18 mouse cellular contexts compared by ENCODE assay signal in genomic region chr9:76562794-76563193, GRCm38 (mm10). TPM values are rescaled to one million over a fixed set of nuclear protein-coding genes. Genes with fewer than 3 reads are reported as not detected.
DNase-seq lines count a peak whose midpoint lies in the region; ATAC-seq and TF ChIP-seq lines count a peak whose summit lies in the region.
"Had no signal": no experiment of that assay in that cellular context is flagged by ENCODE, and none has a peak within 500 bp of the region (broad histone marks: within the 10 kb centered on the region; RNA-seq: fewer than 3 reads in every experiment).

No protein-coding gene starts in this region.

- H3K27me3 ChIP-seq in midbrain, embryonic 15.5 days (replicated peaks), result no peaks in the 10 kb centered on the region
- no peaks in the 10 kb centered on the region; the same call in 1 of the 2 replicates for H3K27me3 ChIP-seq in midbrain, embryonic 11.5 days (ENCODE audit: control insufficient read depth, insufficient read depth, low read length)
- no peaks in the 10 kb centered on the region for H3K27me3 ChIP-seq in stomach, embryonic 15.5 days (replicated peaks)

- H3K9ac ChIP-seq in midbrain, embryonic 15.5 days, result no peak overlapping the region
- H3K9ac ChIP-seq in midbrain, embryonic 11.5 days (ENCODE audit: low read length), result no peak overlapping the region
- no peak overlapping the region for H3K9ac ChIP-seq in stomach, embryonic 15.5 days
- H3K9ac ChIP-seq: midbrain, embryonic 12.5 days had no signal

- H3K27ac ChIP-seq in layer of hippocampus, adult 2 months, result no peak overlapping the region
- H3K27ac ChIP-seq in midbrain, embryonic 15.5 days, result no peak overlapping the region
- H3K27ac ChIP-seq in midbrain, embryonic 11.5 days (ENCODE audit: low read depth, low read length), result no peak overlapping the region
- 0 out of 2 replicates have a peak overlapping the region, but pooled peaks have one; percentile 28 for H3K27ac ChIP-seq in stomach, embryonic 15.5 days
- H3K27ac ChIP-seq: embryonic facial prominence, embryonic 10.5 days; hindbrain, embryonic 10.5 days; macrophage; midbrain, embryonic 12.5 days had no signal

- no peaks in the 10 kb centered on the region for H3K9me3 ChIP-seq in midbrain, embryonic 15.5 days
- no peaks in the 10 kb centered on the region for H3K9me3 ChIP-seq in midbrain, embryonic 11.5 days (ENCODE audit: control insufficient read depth, low read length)
- H3K9me3 ChIP-seq in stomach, embryonic 15.5 days, result no peaks in the 10 kb centered on the region
- H3K9me3 ChIP-seq: embryonic facial prominence, embryonic 10.5 days; hindbrain, embryonic 10.5 days; midbrain, embryonic 12.5 days had no signal

- no peak for DNase-seq in layer of hippocampus, adult 2 months (ENCODE audit: low spot score in 2 of 2)
- no peak for DNase-seq in layer of hippocampus, adult 18-20 months (ENCODE audit: low spot score in 2 of 2)
- no peak for DNase-seq in midbrain, embryonic 11.5 days (ENCODE audit: low spot score, missing footprints)
- DNase-seq in brain, embryonic 14.5 days (ENCODE audit: low read depth), result peak; percentile 44
- DNase-seq in kidney, adult 9 months, result no peak
- DNase-seq: adrenal gland, adult 2 months; cerebellum, adult 9-10 months; liver; thymus, adult 18-20 months had no signal

- H3K4me3 ChIP-seq in layer of hippocampus, adult 2 months, result peak overlapping the region; percentile 13; the same call in 1 of the 2 replicates
- H3K4me3 ChIP-seq in midbrain, embryonic 15.5 days, result no peak overlapping the region
- no peak overlapping the region for H3K4me3 ChIP-seq in midbrain, embryonic 11.5 days (ENCODE audit: low read depth, low read length)
- H3K4me3 ChIP-seq in stomach, embryonic 15.5 days (replicated peaks), result no peak overlapping the region
- H3K4me3 ChIP-seq: embryonic facial prominence, embryonic 10.5 days; hindbrain, embryonic 10.5 days; midbrain, embryonic 12.5 days had no signal

- 32% methylated on average over 6 of the region's 6 CpGs for WGBS in midbrain, embryonic 15.5 days
- 61% methylated on average over 6 of the region's 6 CpGs for WGBS in midbrain, embryonic 11.5 days
- WGBS in stomach, embryonic 15.5 days, result 36% methylated on average over 6 of the region's 6 CpGs

- no peak for TF ChIP-seq POLR2A in brain, embryonic 14.5 days (IDR thresholded peaks at IDR 0.05; ENCODE audit: borderline replicate concordance, extremely low read depth, insufficient read depth, insufficient read length, poor library complexity, severe bottlenecking)

- H3K4me1 ChIP-seq in midbrain, embryonic 15.5 days, result peaks cover 7% of the 10 kb centered on the region; the same call in 1 of the 2 replicates
- H3K4me1 ChIP-seq in midbrain, embryonic 11.5 days (ENCODE audit: control insufficient read depth, insufficient read depth, low read length), result peaks cover 2% of the 10 kb centered on the region; the same call in 1 of the 2 replicates
- peaks cover 2% of the 10 kb centered on the region; the same call in 1 of the 2 replicates for H3K4me1 ChIP-seq in stomach, embryonic 15.5 days

- H3K4me2 ChIP-seq in midbrain, embryonic 15.5 days, result peak overlapping the region; percentile 22
- H3K4me2 ChIP-seq in midbrain, embryonic 11.5 days, result no peak overlapping the region
- H3K4me2 ChIP-seq in stomach, embryonic 15.5 days, result peak overlapping the region; percentile 25
- H3K4me2 ChIP-seq: midbrain, embryonic 12.5 days had no signal

- ATAC-seq in midbrain, embryonic 15.5 days (replicated peaks), result no peak; the same call in 1 of the 2 replicates
- ATAC-seq in midbrain, embryonic 11.5 days (ENCODE audit: low FRiP score), result no peak
- ATAC-seq in stomach, embryonic 15.5 days (ENCODE audit: insufficient read depth, low FRiP score, low read depth), result no peak
- ATAC-seq: intestine, embryonic 16.5 days had no signal

- no peaks in the 10 kb centered on the region for H3K36me3 ChIP-seq in midbrain, embryonic 15.5 days (replicated peaks)
- no peaks in the 10 kb centered on the region for H3K36me3 ChIP-seq in midbrain, embryonic 11.5 days (ENCODE audit: control insufficient read depth, insufficient read depth, low read length)
- H3K36me3 ChIP-seq in stomach, embryonic 15.5 days, result no peaks in the 10 kb centered on the region
- H3K36me3 ChIP-seq: embryonic facial prominence, embryonic 10.5 days; hindbrain, embryonic 10.5 days; midbrain, embryonic 12.5 days had no signal

- no peak for TF ChIP-seq CTCF in layer of hippocampus, adult 2 months (conservative IDR thresholded peaks at IDR 0.05)
- TF ChIP-seq CTCF in brain, embryonic 14.5 days (IDR thresholded peaks at IDR 0.05; ENCODE audit: borderline replicate concordance, extremely low read depth, insufficient read depth, insufficient read length), result no peak

RNA-seq across cellular contexts. Expression of gene Fam83b, which starts 4.1 kb away (rescaled TPM):
- under 1 TPM in 1 of 2 experiments, not detected in 1; 0.10 TPM for total RNA-seq in layer of hippocampus, adult 2 months (2021)
- under 1 TPM; 0.10 TPM for total RNA-seq in layer of hippocampus, adult 18-20 months (2021)
- 0.06 and 0.10 TPM in 2 replicates for polyA plus RNA-seq in midbrain, embryonic 15.5 days (2015; fragmentation: Nextera tagmentation; extraction: Ambion mirVana)
- polyA plus RNA-seq in midbrain, embryonic 11.5 days (2014; fragmentation: Nextera tagmentation; extraction: Ambion mirVana), result 0.25 TPM in 1 of 2 replicates, not detected in the other
- 0.08 and 0.21 TPM in 2 replicates for polyA plus RNA-seq in brain, embryonic 14.5 days (2012; rRNA removed)
- 8.9 and 9.4 TPM in 2 replicates for polyA plus RNA-seq in stomach, embryonic 15.5 days (2015; fragmentation: Nextera tagmentation; extraction: Ambion mirVana)
- total RNA-seq: common myeloid progenitor, adult 5-6 weeks; gastrocnemius, postnatal 4 days had no signal
- polyA plus RNA-seq: adrenal gland, adult 2 months; macrophage had no signal
